23 mouse cellular contexts compared by ENCODE assay signal in genomic region chr12:86964278-86965057, GRCm38 (mm10). TPM values are rescaled to one million over a fixed set of nuclear protein-coding genes. Genes with fewer than 3 reads are reported as not detected.
DNase-seq lines count a peak whose midpoint lies in the region; ATAC-seq and TF ChIP-seq lines count a peak whose summit lies in the region.
"Had no signal": no experiment of that assay in that cellular context is flagged by ENCODE, and none has a peak within 500 bp of the region (broad histone marks: within the 10 kb centered on the region; RNA-seq: fewer than 3 reads in every experiment).

No protein-coding gene starts in this region.

- WGBS in lung, embryonic 15.5 days, result 83% methylated on average over 16 of the region's 16 CpGs
- whole genome bisulfite sequencing in lung, adult 2 months, result 79% methylated on average over 16 of the region's 16 CpGs
- WGBS in lung, embryonic 16.5 days, result 85% methylated on average over 16 of the region's 16 CpGs
- 93% methylated on average over 16 of the region's 16 CpGs for WGBS in hindbrain, embryonic 11.5 days

- no peak overlapping the region for H3K4me3 ChIP-seq in lung, embryonic 15.5 days
- no peak overlapping the region for H3K4me3 ChIP-seq in lung, adult 2 months (replicated peaks; ENCODE audit: extremely low read depth, low read depth, low read length)
- H3K4me3 ChIP-seq in lung, embryonic 16.5 days (ENCODE audit: low read length), result no peak overlapping the region
- H3K4me3 ChIP-seq in hindbrain, embryonic 11.5 days (ENCODE audit: low read depth, low read length), result no peak overlapping the region
- H3K4me3 ChIP-seq: forebrain, embryonic 15.5 days; heart, embryonic 10.5 days; hindbrain, embryonic 13.5 days; kidney, embryonic 15.5 days; limb, embryonic 13.5 days; liver, embryonic 13.5 days; midbrain, embryonic 10.5 days had no signal

- H3K36me3 ChIP-seq in lung, embryonic 15.5 days, result peaks cover 45% of the 10 kb centered on the region
- peaks cover 24% of the 10 kb centered on the region for H3K36me3 ChIP-seq in lung, embryonic 16.5 days (ENCODE audit: control insufficient read depth, insufficient read depth, low read length)
- peaks cover 10% of the 10 kb centered on the region for H3K36me3 ChIP-seq in hindbrain, embryonic 11.5 days (ENCODE audit: control insufficient read depth, insufficient read depth, low read length)

- TF ChIP-seq POLR2A in lung, adult 2 months (IDR thresholded peaks at IDR 0.05; ENCODE audit: borderline replicate concordance, extremely low read depth, low read depth, low read length), result no peak

- H3K9ac ChIP-seq in lung, embryonic 15.5 days, result no peak overlapping the region
- no peak overlapping the region for H3K9ac ChIP-seq in lung, embryonic 16.5 days (ENCODE audit: low read length)
- no peak overlapping the region for H3K9ac ChIP-seq in hindbrain, embryonic 11.5 days (ENCODE audit: low read depth, low read length)
- H3K9ac ChIP-seq: forebrain, embryonic 15.5 days; hindbrain, embryonic 13.5 days; kidney, embryonic 15.5 days; limb, embryonic 13.5 days; liver, embryonic 13.5 days had no signal

- H3K27me3 ChIP-seq in lung, embryonic 15.5 days, result no peaks in the 10 kb centered on the region
- no peaks in the 10 kb centered on the region for H3K27me3 ChIP-seq in lung, embryonic 16.5 days (ENCODE audit: control insufficient read depth, insufficient read depth, low read depth, low read length)
- no peaks in the 10 kb centered on the region for H3K27me3 ChIP-seq in hindbrain, embryonic 11.5 days (ENCODE audit: control insufficient read depth, insufficient read depth, low read length)
- H3K27me3 ChIP-seq: forebrain, embryonic 15.5 days; hindbrain, embryonic 13.5 days; kidney, embryonic 15.5 days; limb, embryonic 13.5 days; liver, embryonic 13.5 days; Patski had no signal

- no peak overlapping the region for H3K4me2 ChIP-seq in lung, embryonic 15.5 days
- H3K4me2 ChIP-seq in lung, embryonic 16.5 days (ENCODE audit: low read depth, low read length), result no peak overlapping the region
- no peak overlapping the region for H3K4me2 ChIP-seq in hindbrain, embryonic 11.5 days (replicated peaks; ENCODE audit: low read depth, low read length)
- H3K4me2 ChIP-seq: forebrain, embryonic 15.5 days; hindbrain, embryonic 13.5 days; kidney, embryonic 15.5 days; limb, embryonic 13.5 days; liver, embryonic 13.5 days had no signal

- 0 out of 2 replicates have a peak, but pooled peaks cover 6% of the 10 kb centered on the region for H3K4me1 ChIP-seq in lung, embryonic 15.5 days
- H3K4me1 ChIP-seq in lung, adult 2 months (ENCODE audit: control insufficient read depth, insufficient read depth, low read length), result peaks cover 3% of the 10 kb centered on the region; the same call in 1 of the 2 replicates
- H3K4me1 ChIP-seq in lung, embryonic 16.5 days (replicated peaks; ENCODE audit: control insufficient read depth, insufficient read depth, low read length), result no peaks in the 10 kb centered on the region; the same call in 1 of the 2 replicates
- no peaks in the 10 kb centered on the region for H3K4me1 ChIP-seq in hindbrain, embryonic 11.5 days (replicated peaks; ENCODE audit: control insufficient read depth, insufficient read depth, low read length)
- H3K4me1 ChIP-seq: forebrain, embryonic 15.5 days; kidney, embryonic 15.5 days; limb, embryonic 13.5 days had no signal

- DNase-seq in cerebellum, postnatal 4 days (ENCODE audit: low spot score in 2 of 2), result no peak
- no peak for DNase-seq in lung, adult 2 months
- no peak for DNase-seq in hindbrain, embryonic 11.5 days (ENCODE audit: low spot score)
- no peak for DNase-seq in kidney, adult 8-10 months
- DNase-seq: adrenal gland, adult 8-10 months; heart, postnatal 10 days; kidney, postnatal 4 days; liver, embryonic 13.5 days; right cerebral cortex, postnatal 4 days had no signal

- H3K9me3 ChIP-seq in lung, embryonic 15.5 days, result no peaks in the 10 kb centered on the region
- H3K9me3 ChIP-seq in lung, embryonic 16.5 days (ENCODE audit: control insufficient read depth, low read length), result no peaks in the 10 kb centered on the region
- no peaks in the 10 kb centered on the region for H3K9me3 ChIP-seq in hindbrain, embryonic 11.5 days (ENCODE audit: control insufficient read depth, low read length)
- H3K9me3 ChIP-seq: forebrain, embryonic 15.5 days; heart, embryonic 10.5 days; hindbrain, embryonic 13.5 days; kidney, embryonic 15.5 days; limb, embryonic 13.5 days; liver, embryonic 13.5 days; midbrain, embryonic 10.5 days had no signal

- peak overlapping the region; percentile 59; the same call in 1 of the 2 replicates for H3K27ac ChIP-seq in lung, embryonic 15.5 days
- H3K27ac ChIP-seq in lung, embryonic 16.5 days (ENCODE audit: low read length), result peak overlapping the region; percentile 69
- H3K27ac ChIP-seq in hindbrain, embryonic 11.5 days (ENCODE audit: low read depth, low read length), result no peak overlapping the region
- H3K27ac ChIP-seq: forebrain, embryonic 15.5 days; heart, embryonic 10.5 days; hindbrain, embryonic 13.5 days; kidney, embryonic 15.5 days; limb, embryonic 13.5 days; liver, embryonic 13.5 days; macrophage; midbrain, embryonic 10.5 days; stomach, postnatal 0 days had no signal

- no peak for TF ChIP-seq CTCF in lung, adult 2 months (IDR thresholded peaks at IDR 0.05; ENCODE audit: insufficient read depth, low read length)

- ATAC-seq in cerebellum, adult (ENCODE audit: insufficient number of reproducible peaks, low FRiP score, low TSS enrichment), result peak; percentile 76
- no peak for ATAC-seq in lung, embryonic 15.5 days (ENCODE audit: borderline replicate concordance, extremely low read depth, low FRiP score, low TSS enrichment)
- peak; percentile 83 for ATAC-seq in lung, embryonic 16.5 days (ENCODE audit: low read depth)
- no peak for ATAC-seq in frontal cortex, adult (ENCODE audit: low TSS enrichment)
- ATAC-seq in hindbrain, embryonic 11.5 days (ENCODE audit: low FRiP score), result no peak
- ATAC-seq: forebrain, embryonic 15.5 days; inflammation-experienced regulatory T-cells, adult 6 months; Patski had no signal

RNA-seq across cellular contexts. Expression of gene Cipc, which starts 17.6 kb away (rescaled TPM):
- 18.0 and 19.2 TPM in 2 replicates for polyA plus RNA-seq in lung, embryonic 15.5 days (2015; fragmentation: Nextera tagmentation; extraction: Ambion mirVana)
- 27.2 and 33.9 TPM in 2 replicates for polyA plus RNA-seq in lung, adult 2 months (2012; rRNA removed)
- 18.9 and 20.2 TPM in 2 replicates for polyA plus RNA-seq in lung, embryonic 16.5 days (2015; fragmentation: Nextera tagmentation; extraction: Ambion mirVana)
- 32.2 and 39.5 TPM in 2 replicates for polyA plus RNA-seq in hindbrain, embryonic 11.5 days (2014; fragmentation: Nextera tagmentation; extraction: Ambion mirVana)

RNA-seq across cellular contexts. Expression of gene Zdhhc22, which starts 25.8 kb away (rescaled TPM):
- polyA plus RNA-seq in lung, embryonic 15.5 days (2015; fragmentation: Nextera tagmentation; extraction: Ambion mirVana), result 0.12 TPM in 1 of 2 replicates, not detected in the other
- polyA plus RNA-seq in lung, adult 2 months (2012; rRNA removed), result 0.03 TPM in 1 of 2 replicates, not detected in the other
- polyA plus RNA-seq in lung, embryonic 16.5 days (2015; fragmentation: Nextera tagmentation; extraction: Ambion mirVana), result 0.14 and 0.15 TPM in 2 replicates
- polyA plus RNA-seq in hindbrain, embryonic 11.5 days (2014; fragmentation: Nextera tagmentation; extraction: Ambion mirVana), result 0.82 and 0.89 TPM in 2 replicates
- polyA plus RNA-seq: heart, embryonic 10.5 days; limb, embryonic 13.5 days; liver, embryonic 13.5 days; macrophage; Patski had no signal

RNA-seq across cellular contexts. Expression of gene Tmem63c, which starts 56.7 kb away (rescaled TPM):
- polyA plus RNA-seq in lung, embryonic 15.5 days (2015; fragmentation: Nextera tagmentation; extraction: Ambion mirVana), result 0.06 and 0.07 TPM in 2 replicates
- polyA plus RNA-seq in lung, adult 2 months (2012; rRNA removed), result 0.16 and 0.22 TPM in 2 replicates
- polyA plus RNA-seq in lung, embryonic 16.5 days (2015; fragmentation: Nextera tagmentation; extraction: Ambion mirVana), result 0.13 TPM in 1 of 2 replicates, not detected in the other
- 0.66 and 1.4 TPM in 2 replicates for polyA plus RNA-seq in hindbrain, embryonic 11.5 days (2014; fragmentation: Nextera tagmentation; extraction: Ambion mirVana)
- polyA plus RNA-seq: liver, embryonic 13.5 days; macrophage; Patski had no signal

Comparison
In these comparisons a context has a peak if more than half of its experiments do, and no peak if none do; other contexts are left out.
1. ATAC-seq: peak in cerebellum, adult (single experiment) and lung, embryonic 16.5 days (single experiment); none in lung, embryonic 15.5 days (single experiment), frontal cortex, adult (single experiment) and hindbrain, embryonic 11.5 days (single experiment).